ENCODE assay signal across 24 mouse cellular contexts in genomic region chr12:77208576-77209180, GRCm38 (mm10).
"Had no signal": no experiment of that assay in that cellular context is flagged by ENCODE, and none has a peak within 500 bp of the region (broad histone marks: within the 10 kb centered on the region; RNA-seq: fewer than 3 reads in every experiment).

No protein-coding gene starts in this region.

- H3K27ac ChIP-seq: heart, adult 2 months; heart, embryonic 13.5 days; heart, embryonic 15.5 days; hindbrain, embryonic 13.5 days; hindbrain, embryonic 15.5 days; hindbrain, postnatal 0 days; kidney, embryonic 15.5 days; kidney, postnatal 0 days; layer of hippocampus, adult 2 months; left cerebral cortex, adult 2 months; limb, embryonic 10.5 days; limb, embryonic 12.5 days; liver, embryonic 12.5 days; liver, embryonic 14.5 days had no signal

- H3K4me1 ChIP-seq: heart, embryonic 13.5 days; heart, embryonic 15.5 days; hindbrain, embryonic 13.5 days; hindbrain, embryonic 15.5 days; kidney, embryonic 15.5 days; limb, embryonic 10.5 days; limb, embryonic 12.5 days had no signal

- DNase-seq: gastrocnemius, postnatal 10 days; gastrocnemius, postnatal 25 days; heart, adult 11 months; heart, adult 2 months; heart, postnatal 14 days; heart, postnatal 36 days; kidney, adult 11 months; kidney, adult 2 months; kidney, adult 9 months; kidney, postnatal 14 days; kidney, postnatal 4 days had no signal

- H3K27me3 ChIP-seq: heart, embryonic 13.5 days; heart, embryonic 15.5 days; hindbrain, embryonic 13.5 days; hindbrain, embryonic 15.5 days; kidney, embryonic 15.5 days; limb, embryonic 12.5 days; liver, embryonic 12.5 days had no signal

- H3K4me3 ChIP-seq: heart, adult 2 months; heart, embryonic 13.5 days; heart, embryonic 15.5 days; hindbrain, embryonic 13.5 days; hindbrain, embryonic 15.5 days; kidney, embryonic 15.5 days; layer of hippocampus, adult 2 months; left cerebral cortex, adult 2 months; limb, embryonic 10.5 days; limb, embryonic 12.5 days; liver, embryonic 12.5 days had no signal

- H3K9ac ChIP-seq: heart, embryonic 13.5 days; heart, embryonic 15.5 days; hindbrain, embryonic 13.5 days; hindbrain, embryonic 15.5 days; kidney, embryonic 15.5 days; limb, embryonic 12.5 days; liver, embryonic 12.5 days; liver, embryonic 14.5 days had no signal

- H3K36me3 ChIP-seq: heart, embryonic 13.5 days; heart, embryonic 15.5 days; hindbrain, embryonic 13.5 days; hindbrain, embryonic 15.5 days; kidney, embryonic 15.5 days; limb, embryonic 10.5 days; limb, embryonic 12.5 days; liver, embryonic 12.5 days had no signal
